Mouse (Mus musculus) cortical plate, adult 2 months (tissue): ENCODE measurements at regions not wholly inside any gene's neighbourhood (a gene's known extent, or its start where the extent isn't known, plus 50 kb on each side); places are given as distances from the start of the nearest gene placed in this dataset.

Source experiments
- H3K27ac ChIP-seq: fragments of 200-500 bp; 2 replicates; pipeline ENCODE4 v1.5.1; 2012; ENCODE audit warnings: low read length, control low read depth, inconsistent platforms; ENCODE audit not compliant: insufficient read depth
- H3K4me1 ChIP-seq: fragments of 200-500 bp; 2 replicates; pipeline ENCODE4 v1.6.1; 2011; ENCODE audit warnings: low read length; ENCODE audit not compliant: control insufficient read depth, insufficient read depth
- H3K4me3 ChIP-seq: fragments of 200-500 bp; 2 replicates; pipeline ENCODE4 v1.5.1; 2011; ENCODE audit warnings: mild to moderate bottlenecking, low read length, control low read depth; ENCODE audit not compliant: insufficient read depth
- CTCF ChIP-seq: fragments of 200-500 bp; IDR thresholded peaks from 2 replicates; pipeline ENCODE4 v1.5.1; 2011; ENCODE audit warnings: mild to moderate bottlenecking, control low read depth, low read length; ENCODE audit not compliant: insufficient read depth; ENCODE audit errors: extremely low read depth
- POLR2A ChIP-seq: fragments of 200-500 bp; IDR thresholded peaks from 2 replicates; pipeline ENCODE4 v1.6.1; 2011; ENCODE audit warnings: mild to moderate bottlenecking, low read length, control low read depth; ENCODE audit not compliant: insufficient read depth; ENCODE audit errors: extremely low read depth

DNA sequence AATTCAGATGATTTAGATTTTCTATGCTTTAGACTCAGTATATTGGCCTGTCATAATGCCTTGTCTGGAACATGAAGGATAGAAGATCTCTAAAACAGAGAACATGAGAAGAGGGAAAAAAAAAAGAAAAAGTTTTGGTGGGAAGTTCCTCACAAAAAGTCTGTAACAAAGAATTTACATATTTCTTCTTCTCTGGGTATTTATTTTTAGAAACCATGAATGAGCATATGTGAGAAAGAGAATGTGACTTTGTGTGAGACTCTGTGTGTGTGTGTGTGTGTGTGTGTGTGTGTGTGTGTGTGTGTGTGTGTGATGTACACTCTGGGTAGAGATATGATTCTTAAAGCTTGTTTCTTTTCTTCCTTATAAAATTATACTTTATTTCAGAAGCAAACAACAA is 109.9 kb downstream of the Arl4a start:
- TF ChIP-seq POLR2A (no peak), CTCF (no peak)
- Histone ChIP-seq H3K4me3 (no peak overlapping the region), H3K4me1 (no peaks in the 10 kb centered on the region), H3K27ac (no peak overlapping the region)

DNA sequence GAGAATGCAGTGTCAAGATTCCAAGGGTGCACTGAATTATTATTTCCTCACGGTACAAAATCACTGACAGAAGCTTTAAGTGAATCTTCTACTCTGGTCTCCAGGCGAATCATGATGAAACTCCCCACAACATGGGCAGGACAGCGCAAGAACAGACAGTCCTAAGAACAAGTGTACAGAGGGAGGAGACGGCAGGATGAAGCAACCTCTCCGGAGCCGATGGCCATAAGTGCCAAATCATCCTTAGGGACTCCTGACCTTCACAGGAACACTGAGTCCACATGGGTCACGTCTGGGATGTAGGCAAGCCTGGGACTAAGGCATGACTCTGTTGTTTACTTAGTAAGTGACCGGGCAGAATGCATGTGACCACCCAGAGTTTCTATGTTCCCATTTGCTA is 110.8 kb downstream of the Arl4a start:
- H3K4me3 ChIP-seq, result no peak overlapping the region
- no peaks in the 10 kb centered on the region for H3K4me1 ChIP-seq
- TF ChIP-seq POLR2A, result no peak
- TF ChIP-seq CTCF, result no peak
- no peak overlapping the region for H3K27ac ChIP-seq

DNA sequence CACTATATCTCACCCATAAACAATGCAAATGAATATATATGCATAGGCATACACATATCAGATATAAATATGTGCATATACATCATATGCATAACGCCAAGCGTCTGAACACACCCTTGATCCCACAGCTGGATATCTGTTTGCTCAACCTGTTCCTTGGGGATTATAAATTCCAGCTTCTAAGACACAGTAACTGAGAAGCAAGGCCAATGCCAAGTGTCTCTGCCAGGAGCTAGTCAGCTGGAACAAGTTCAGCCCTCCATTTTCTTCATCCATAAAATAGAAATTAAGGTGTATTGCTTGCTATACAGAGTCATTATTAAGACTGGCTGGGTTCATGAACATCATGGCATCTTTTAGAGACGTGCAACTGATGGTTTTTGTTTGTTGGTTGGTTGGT is 116.3 kb downstream of the Arl4a start:
- H3K4me3 ChIP-seq, result no peak overlapping the region
- no peak overlapping the region for H3K27ac ChIP-seq
- TF ChIP-seq CTCF (no peak), POLR2A (no peak)
- no peaks in the 10 kb centered on the region for H3K4me1 ChIP-seq

DNA sequence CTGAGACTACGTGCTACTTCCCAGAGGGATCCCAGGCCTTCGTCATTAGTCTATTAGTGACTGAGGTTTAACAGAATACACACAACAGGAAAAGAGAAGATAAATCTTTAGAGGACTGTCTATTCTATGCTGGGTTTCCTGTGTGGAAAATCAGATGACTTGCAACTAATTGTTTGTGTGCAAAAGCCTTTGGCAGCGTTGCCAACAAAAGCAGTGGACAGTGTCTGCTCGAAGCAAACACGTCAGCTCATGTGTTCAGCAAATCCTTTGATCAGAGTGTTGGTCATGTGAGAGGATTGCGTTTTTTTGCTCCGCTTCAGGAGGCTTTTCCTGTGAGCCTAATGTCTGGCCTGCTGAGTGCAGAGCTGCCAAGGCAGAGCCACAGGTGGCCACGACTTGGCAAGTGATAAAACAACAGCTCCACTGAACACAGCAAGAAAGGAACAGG is 117.3 kb downstream of the Arl4a start:
- no peak for TF ChIP-seq POLR2A
- TF ChIP-seq CTCF, result no peak
- Histone ChIP-seq H3K4me1 (no peaks in the 10 kb centered on the region), H3K27ac (no peak overlapping the region), H3K4me3 (no peak overlapping the region)

- Histone ChIP-seq H3K4me3 (no peak overlapping the region), H3K4me1 (no peaks in the 10 kb centered on the region), H3K27ac (no peak overlapping the region)
- no peak for TF ChIP-seq POLR2A
- no peak for TF ChIP-seq CTCF
These were observed 117.9 kb downstream of the Arl4a start for GRCm38 (mm10) chr12:39919909-39920308.

GRCm38 (mm10) chr12:39888493-39888892 is 149.3 kb downstream of the Arl4a start:
- H3K4me3 ChIP-seq, result no peak overlapping the region

GRCm38 (mm10) chr12:39885366-39885765 is 152.5 kb downstream of the Arl4a start:
- no peak overlapping the region for H3K4me3 ChIP-seq
- H3K27ac ChIP-seq, result no peak overlapping the region
- no peaks in the 10 kb centered on the region for H3K4me1 ChIP-seq
- TF ChIP-seq CTCF (no peak), POLR2A (no peak)

More at GRCm38 (mm10) chr12:39888493-39888892, 149.3 kb downstream of the Arl4a start:
- Histone ChIP-seq H3K27ac (no peak overlapping the region), H3K4me1 (no peaks in the 10 kb centered on the region)
- TF ChIP-seq POLR2A (no peak), CTCF (no peak)

DNA sequence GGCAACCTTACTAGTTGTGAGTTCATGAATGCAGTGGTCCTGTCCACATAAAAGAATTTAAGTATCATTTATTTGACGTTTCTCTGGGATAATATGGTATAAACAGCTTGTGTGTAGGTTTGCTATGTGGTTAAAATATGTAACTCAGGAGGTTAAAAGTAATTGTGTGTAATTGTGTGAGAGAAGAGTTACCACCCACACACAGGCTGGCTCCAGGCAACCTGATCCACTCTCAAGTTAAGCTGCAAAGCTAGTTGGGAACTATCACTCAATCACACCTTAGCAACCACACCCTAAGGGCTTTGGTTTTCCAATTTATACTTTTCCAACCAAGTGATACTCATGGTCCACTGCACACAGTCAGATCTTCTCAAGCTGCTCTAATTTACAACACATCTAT is 157.5 kb downstream of the Arl4a start:
- Histone ChIP-seq H3K4me1 (no peaks in the 10 kb centered on the region), H3K4me3 (no peak overlapping the region), H3K27ac (no peak overlapping the region)
- no peak for TF ChIP-seq POLR2A

- TF ChIP-seq POLR2A (no peak), CTCF (no peak)
These were observed 163.9 kb downstream of the Arl4a start for GRCm38 (mm10) chr12:39873917-39874316.

DNA sequence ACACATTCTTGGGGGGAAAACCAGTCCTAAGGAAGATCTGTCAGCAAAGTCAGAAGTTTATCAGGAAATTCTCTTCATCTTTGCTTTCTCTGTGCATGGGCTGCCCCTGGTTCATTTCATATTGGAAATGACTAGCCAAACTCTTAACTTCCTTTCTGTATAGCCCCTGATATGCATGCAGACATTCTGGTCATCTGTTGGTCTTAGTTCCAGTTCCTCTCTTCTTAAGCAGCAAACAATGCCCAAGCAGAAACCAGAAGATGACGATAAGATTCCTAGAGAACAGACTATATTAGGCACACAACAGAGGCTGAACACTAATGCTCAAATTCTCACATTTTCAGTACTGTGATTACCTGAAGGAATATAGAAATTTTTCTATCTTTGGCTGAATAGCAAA is 176.0 kb downstream of the Arl4a start:
- no peak for TF ChIP-seq CTCF
- no peak for TF ChIP-seq POLR2A
- Histone ChIP-seq H3K4me3 (no peak overlapping the region), H3K27ac (no peak overlapping the region), H3K4me1 (no peaks in the 10 kb centered on the region)

More at GRCm38 (mm10) chr12:39873917-39874316, 163.9 kb downstream of the Arl4a start:
- Histone ChIP-seq H3K27ac (no peak overlapping the region), H3K4me1 (no peaks in the 10 kb centered on the region), H3K4me3 (no peak overlapping the region)

DNA sequence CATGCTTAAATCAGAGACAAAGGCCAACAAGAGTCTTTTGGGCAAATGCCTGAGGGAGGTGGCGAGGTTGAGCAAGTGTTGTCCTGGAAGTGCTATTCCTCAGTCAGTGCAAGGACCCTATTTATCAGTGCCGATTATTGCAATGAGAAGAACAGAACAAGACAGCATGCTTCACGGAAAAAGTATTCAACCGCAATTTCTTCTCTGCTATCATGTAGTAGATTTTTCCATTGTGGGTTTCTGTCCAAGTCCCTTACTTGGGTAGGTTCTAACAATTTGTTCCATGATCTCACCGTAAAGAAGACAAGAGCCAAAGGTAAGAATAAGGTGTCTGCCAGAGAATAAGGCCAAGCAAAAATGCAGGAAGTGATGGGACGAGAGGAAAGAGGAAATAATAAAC is 186.2 kb downstream of the Arl4a start:
- no peak overlapping the region for H3K27ac ChIP-seq
- no peak overlapping the region for H3K4me3 ChIP-seq
- no peaks in the 10 kb centered on the region for H3K4me1 ChIP-seq
- no peak for TF ChIP-seq POLR2A
- no peak for TF ChIP-seq CTCF
